Mouse (Mus musculus) thymus, postnatal 25 days (tissue): ENCODE results near the gene Inpp4b.
A peak's percentile ranks its signal among the peaks of the same experiment; 100 is the strongest.
"Not testable (repeated sequence)": the region's sequence is repeated elsewhere in the genome, so short reads cannot be mapped to it uniquely, and the experiment has no call there.

Experiments used
- DNase-seq: peaks from one replicate; pipeline ENCODE4 v3.0.0; 2022

Inpp4b gene

GRCm38 (mm10) chr8:82005466-82005865 lies 663.1 kb downstream of the Inpp4b start:
- no peak for DNase-seq

- no peak for DNase-seq
These were observed 675.4 kb downstream of the Inpp4b start for GRCm38 (mm10) chr8:82017792-82018191.

- no peak for DNase-seq
These were observed 685.0 kb downstream of the Inpp4b start for GRCm38 (mm10) chr8:82027401-82027800.

- peak; percentile 19 for DNase-seq
These were observed 686.5 kb downstream of the Inpp4b start for GRCm38 (mm10) chr8:82028896-82029295.

GRCm38 (mm10) chr8:82032035-82032434 lies 689.7 kb downstream of the Inpp4b start:
- not testable (repeated sequence) for DNase-seq

GRCm38 (mm10) chr8:82054030-82054429 lies 711.7 kb downstream of the Inpp4b start:
- DNase-seq: no peak

GRCm38 (mm10) chr8:82067619-82068018 lies 725.3 kb downstream of the Inpp4b start:
- no peak for DNase-seq

- DNase-seq: no peak
These were observed 736.9 kb downstream of the Inpp4b start for GRCm38 (mm10) chr8:82079267-82079666.

GRCm38 (mm10) chr8:82086631-82087030 lies 744.3 kb downstream of the Inpp4b start:
- DNase-seq: not testable (repeated sequence)

- DNase-seq: no peak
These were observed 748.5 kb downstream of the Inpp4b start for GRCm38 (mm10) chr8:82090901-82091300.

- DNase-seq: no peak
These were observed 750.9 kb downstream of the Inpp4b start for GRCm38 (mm10) chr8:82093274-82093673.

- no peak for DNase-seq
These were observed 762.2 kb downstream of the Inpp4b start for GRCm38 (mm10) chr8:82104560-82104959.

GRCm38 (mm10) chr8:82106131-82106530 lies 763.8 kb downstream of the Inpp4b start:
- DNase-seq: no peak

GRCm38 (mm10) chr8:82150272-82150671 lies 807.9 kb downstream of the Inpp4b start:
- DNase-seq: no peak

- DNase-seq: no peak
These were observed 815.6 kb downstream of the Inpp4b start for GRCm38 (mm10) chr8:82157928-82158327.
